Mouse (Mus musculus) megakaryocyte-erythroid progenitor cell, adult 5 weeks (primary cell): ENCODE results near the gene Klhdc7b. TPM values are rescaled to one million over a fixed set of nuclear protein-coding genes. Genes with fewer than 3 reads are reported as not detected.

Experiments used
- polyA plus RNA-seq: library from polyadenylated mRNA; stranded (reverse); fragments of >175 nt; gene quantifications from 2 replicates; pipeline ENCODE4 v1.2.3, GENCODE M21; 2012

Gene Klhdc7b
- 0.06 and 0.18 TPM in 2 replicates for polyA plus RNA-seq

GRCm38 (mm10) chr15:89384617-89385016 is at the start of gene Klhdc7b:
Gene Klhdc7b, plus strand, starts transcription at chr15:89384917.

GRCm38 (mm10) chr15:89355241-89356187 is 29.2 kb upstream of the Klhdc7b start, which contains the start of the genes Lmf2 and Ncaph2:
Gene Lmf2, minus strand, starts transcription at chr15:89355659.
Gene Ncaph2, plus strand, starts transcription at chr15:89355719.

GRCm38 (mm10) chr15:89373762-89374248 is 10.9 kb upstream of the Klhdc7b start, which contains the start of gene Sco2:
Gene Sco2, minus strand, starts transcription at chr15:89373846.

GRCm38 (mm10) chr15:89376957-89377356 is 7.8 kb upstream of the Klhdc7b start, which contains the start of gene Tymp:
Gene Tymp, minus strand, starts transcription at chr15:89377039.

GRCm38 (mm10) chr15:89378831-89379401 is 5.8 kb upstream of the Klhdc7b start, which contains the start of gene Odf3b:
Gene Odf3b, minus strand, starts transcription at chr15:89379282.

GRCm38 (mm10) chr15:89410118-89410517 is 25.4 kb downstream of the Klhdc7b start, which contains the start of gene Syce3:
Gene Syce3, minus strand, starts transcription at chr15:89410503.

GRCm38 (mm10) chr15:89425711-89426121 is 41.0 kb downstream of the Klhdc7b start, which contains the start of gene Cpt1b:
Gene Cpt1b, minus strand, starts transcription at chr15:89425863.

GRCm38 (mm10) chr15:89429352-89430221 is 44.9 kb downstream of the Klhdc7b start, which contains the start of the genes C730034F03Rik, Gm44502 and Chkb:
Gene C730034F03Rik, plus strand, starts transcription at chr15:89429589.
Gene Gm44502, minus strand, starts transcription at chr15:89429696.
Gene Chkb, minus strand, starts transcription at chr15:89429908.

Other genes starting within 250 kb of the Klhdc7b start
- gene Mapk12, start 244.2 kb upstream of the Klhdc7b start, polyA plus RNA-seq = 0.10 TPM in 1 of 2 replicates, not detected in the other
- 0.28 and 0.48 TPM in 2 replicates for gene Mapk11, start 235.3 kb upstream of the Klhdc7b start, polyA plus RNA-seq
- gene Plxnb2, start 204.1 kb upstream of the Klhdc7b start, polyA plus RNA-seq = 38.5 and 40.7 TPM in 2 replicates
- gene Dennd6b, start 188.4 kb upstream of the Klhdc7b start, polyA plus RNA-seq = 10.1 and 11.8 TPM in 2 replicates
- gene Ppp6r2, start 173.4 kb upstream of the Klhdc7b start, polyA plus RNA-seq = 47.6 and 60.3 TPM in 2 replicates
- 172 and 230 TPM in 2 replicates for gene Sbf1, start 69.6 kb upstream of the Klhdc7b start, polyA plus RNA-seq
- not detected in 2 replicates for gene Adm2, start 62.2 kb upstream of the Klhdc7b start, polyA plus RNA-seq
- not detected in 2 replicates for gene Miox, start 50.5 kb upstream of the Klhdc7b start, polyA plus RNA-seq
- 139 and 151 TPM in 2 replicates for gene Lmf2, start 29.3 kb upstream of the Klhdc7b start, polyA plus RNA-seq
- gene Ncaph2, start 29.2 kb upstream of the Klhdc7b start, polyA plus RNA-seq = 63.0 and 78.6 TPM in 2 replicates
- 75.8 and 81.4 TPM in 2 replicates for gene Sco2, start 11.1 kb upstream of the Klhdc7b start, polyA plus RNA-seq
- gene Tymp, start 7.9 kb upstream of the Klhdc7b start, polyA plus RNA-seq = 1.4 and 1.6 TPM in 2 replicates
- 24.7 and 38.6 TPM in 2 replicates for gene Odf3b, start 5.6 kb upstream of the Klhdc7b start, polyA plus RNA-seq
- gene Syce3, start 25.6 kb downstream of the Klhdc7b start, polyA plus RNA-seq = not detected in 2 replicates
- gene Cpt1b, start 40.9 kb downstream of the Klhdc7b start, polyA plus RNA-seq = 2.2 and 2.7 TPM in 2 replicates
- 0.07 TPM in 1 of 2 replicates, not detected in the other for gene C730034F03Rik, start 44.7 kb downstream of the Klhdc7b start, polyA plus RNA-seq
- 1.2 and 2.2 TPM in 2 replicates for gene Gm44502, start 44.8 kb downstream of the Klhdc7b start, polyA plus RNA-seq
- 157 and 209 TPM in 2 replicates for gene Chkb, start 45.0 kb downstream of the Klhdc7b start, polyA plus RNA-seq
- gene Mapk8ip2, start 69.0 kb downstream of the Klhdc7b start, polyA plus RNA-seq = 0.01 TPM in 1 of 2 replicates, not detected in the other
- 51.0 and 62.2 TPM in 2 replicates for gene Arsa, start 92.5 kb downstream of the Klhdc7b start, polyA plus RNA-seq
- 34.8 and 56.1 TPM in 2 replicates for gene Shank3, start 114.7 kb downstream of the Klhdc7b start, polyA plus RNA-seq
- gene Acr, start 183.4 kb downstream of the Klhdc7b start, polyA plus RNA-seq = 0.15 and 0.39 TPM in 2 replicates
- gene Rabl2, start 207.0 kb downstream of the Klhdc7b start, polyA plus RNA-seq = 14.4 and 21.8 TPM in 2 replicates